Mouse (Mus musculus): Measurements from ENCODE around the gene Lonp1.
"Not testable (repeated sequence)": the region's sequence is repeated elsewhere in the genome, so short reads cannot be mapped to it uniquely, and the experiment has no call there.

Lonp1 gene

DNA sequence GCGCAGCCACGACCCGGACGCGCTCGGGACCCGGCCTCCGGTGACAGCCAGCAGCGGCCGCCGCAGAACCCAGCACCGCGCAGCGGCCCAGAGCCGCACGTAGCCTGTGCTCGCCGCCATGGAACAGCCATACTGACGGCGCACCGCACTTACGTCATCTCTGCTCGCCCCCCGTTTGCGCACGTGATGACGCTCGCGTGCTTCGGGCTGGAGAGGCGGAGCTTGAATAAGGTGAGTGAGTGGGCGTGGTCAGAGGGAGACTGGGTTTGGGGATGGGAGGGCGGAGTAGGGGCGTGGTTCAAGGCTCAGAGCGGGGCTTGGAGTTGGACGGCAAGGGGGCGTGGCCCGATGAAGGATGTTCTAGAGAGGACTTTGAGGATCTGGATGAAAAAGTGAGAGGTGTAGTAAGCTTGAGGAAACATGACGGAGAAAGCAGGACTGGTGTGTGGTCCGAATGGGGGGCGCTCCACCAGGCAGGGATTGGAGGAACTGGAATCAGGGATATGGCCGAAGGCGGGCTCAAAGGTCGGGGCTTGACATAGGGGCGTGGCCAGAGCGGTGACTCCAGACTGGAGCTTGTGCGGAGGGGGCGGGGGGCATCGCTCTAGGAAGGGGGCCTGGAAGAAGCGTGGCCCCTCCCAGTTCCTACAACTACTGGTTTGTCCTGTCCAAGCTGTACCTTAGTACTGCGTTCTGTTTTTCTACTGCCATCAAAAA lies at the start of gene Lonp1:
TSS of gene Lonp1 (minus strand) at position 134 of the 717 bp plus-strand sequence.
- peak; percentile 94 to 95 for DNase-seq

DNA sequence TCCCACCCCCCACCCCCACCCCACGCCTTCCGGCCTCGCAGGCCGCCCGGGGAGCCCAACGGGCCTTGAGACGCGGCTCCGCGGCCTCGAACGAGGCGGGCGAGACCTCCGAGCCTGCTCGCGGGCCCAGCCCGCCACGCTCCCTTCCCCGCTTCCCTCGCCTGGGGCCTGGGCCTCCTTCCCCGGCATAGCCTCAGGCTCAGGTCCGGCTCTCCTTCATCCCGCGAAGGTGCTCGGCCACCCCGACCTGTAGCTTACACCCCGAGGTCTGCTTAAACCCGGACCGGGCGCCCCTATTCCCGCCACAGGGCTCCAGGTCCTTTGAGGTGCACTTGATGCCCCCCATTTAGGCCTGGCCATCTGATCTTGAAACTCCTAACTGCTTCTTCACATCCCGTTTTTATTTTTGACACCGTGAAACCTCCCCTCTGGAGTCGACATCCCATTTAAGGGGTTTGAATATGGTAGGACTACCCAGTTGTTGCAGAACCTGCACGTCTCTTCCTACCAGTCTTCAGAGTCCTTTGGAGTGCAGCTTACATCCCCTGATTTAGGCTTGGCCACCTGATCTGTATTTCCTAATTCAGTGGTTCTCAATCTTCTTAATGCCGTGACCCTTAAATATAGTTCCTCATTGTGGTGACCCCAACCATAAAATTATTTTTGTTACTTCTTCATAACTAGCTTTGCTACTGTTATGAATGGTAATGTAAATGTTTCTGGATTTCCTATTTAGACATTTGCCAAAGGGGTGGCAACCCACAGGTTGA lies 47.1 kb upstream of the Lonp1 start:
- no peak for DNase-seq

DNA sequence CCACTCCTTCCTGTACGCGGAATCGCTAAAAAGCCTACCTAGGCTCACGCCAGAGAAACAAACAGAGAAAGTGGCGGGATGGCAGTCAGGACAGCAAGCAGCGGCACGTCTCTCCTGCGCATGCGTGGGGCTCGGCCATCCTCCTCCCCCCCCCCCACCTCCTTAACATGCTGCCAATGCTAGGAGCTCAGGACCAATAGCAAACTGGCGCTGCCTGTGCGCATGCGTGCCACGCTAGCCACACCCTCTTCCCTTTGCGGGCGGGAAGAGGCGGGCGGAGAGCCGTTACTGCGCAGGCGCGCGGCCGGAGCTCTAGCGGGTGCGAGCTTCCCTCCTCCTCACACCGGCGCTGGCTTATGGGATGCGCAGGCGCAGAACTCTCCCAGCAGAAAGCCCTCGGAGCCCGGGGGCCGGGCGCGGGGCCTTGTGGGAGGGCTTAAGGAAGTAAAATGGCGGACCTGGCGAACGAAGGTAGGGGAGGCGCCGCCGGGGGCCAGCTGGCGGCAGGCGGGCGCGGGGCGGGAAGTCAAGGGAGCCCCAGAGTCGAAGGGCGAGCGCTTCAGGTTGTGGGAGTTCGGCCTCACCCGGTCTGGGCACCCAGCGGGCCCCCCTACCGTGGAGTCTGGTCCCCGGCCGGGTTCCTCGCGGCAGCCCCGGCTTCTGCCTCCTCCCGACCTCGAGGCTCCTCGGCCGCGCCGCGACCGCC lies 46.4 kb upstream of the Lonp1 start, which contains the start of gene Ranbp3:
TSS of gene Ranbp3 (plus strand) at position 354 of the 706 bp plus-strand sequence.
- DNase-seq, result peak; percentile 99 to 100

DNA sequence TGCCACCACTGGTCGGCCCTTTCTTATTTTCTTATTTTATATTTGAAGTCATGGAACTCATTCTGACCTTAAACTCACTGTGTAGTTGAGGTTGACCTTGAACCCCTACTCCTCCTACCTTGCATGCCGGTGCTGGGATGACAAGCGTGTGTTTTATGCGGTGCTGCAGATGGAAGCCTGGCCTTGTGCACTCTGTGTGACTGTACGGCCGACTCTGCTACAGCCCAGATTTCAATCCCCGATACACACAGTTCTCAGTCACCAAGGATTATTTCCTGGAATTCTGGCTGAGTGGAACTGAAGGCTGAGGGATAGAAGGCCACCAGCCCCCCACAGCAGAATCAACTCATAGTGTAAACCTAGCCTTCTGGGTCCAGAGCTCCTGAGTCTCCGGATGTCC lies 43.1 kb upstream of the Lonp1 start:
- no peak for DNase-seq

DNA sequence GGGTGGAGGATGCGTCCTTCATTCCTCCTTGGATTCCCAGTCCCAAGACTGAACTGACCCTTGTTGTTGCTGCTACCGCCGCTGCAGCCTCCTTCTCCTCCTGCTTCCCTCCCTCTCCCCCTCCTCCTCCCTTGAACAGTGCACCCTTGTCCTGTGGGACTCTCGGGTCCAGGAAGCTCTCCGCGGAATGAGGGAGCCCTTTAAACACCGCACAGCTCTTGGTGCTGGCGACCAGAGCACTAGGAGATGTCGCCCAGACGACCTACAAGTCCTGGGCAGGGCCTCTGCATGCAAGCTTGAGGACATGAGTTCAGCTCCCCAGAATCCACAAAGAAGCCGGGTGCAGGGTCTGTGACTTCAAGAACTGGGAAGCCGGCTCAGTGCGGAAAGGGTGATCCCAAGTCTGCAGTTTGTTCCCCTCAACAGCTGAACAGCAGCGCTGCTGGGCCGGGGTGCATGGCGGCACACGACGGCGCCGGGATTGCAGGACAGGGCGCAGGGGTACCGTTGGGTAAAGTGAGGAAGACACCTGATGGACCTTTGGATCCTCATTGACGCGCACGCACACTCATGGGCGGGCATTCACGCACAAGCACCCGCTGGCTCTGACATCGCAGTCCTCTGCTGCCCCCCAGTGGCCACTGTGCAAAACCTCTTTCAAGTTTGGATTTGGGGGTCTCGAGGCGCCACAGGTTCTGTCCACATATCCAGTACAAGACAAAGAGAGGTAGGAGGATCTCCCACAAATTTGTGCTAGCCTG lies 41.9 kb upstream of the Lonp1 start:
- peak; percentile 80 to 83 for DNase-seq

DNA sequence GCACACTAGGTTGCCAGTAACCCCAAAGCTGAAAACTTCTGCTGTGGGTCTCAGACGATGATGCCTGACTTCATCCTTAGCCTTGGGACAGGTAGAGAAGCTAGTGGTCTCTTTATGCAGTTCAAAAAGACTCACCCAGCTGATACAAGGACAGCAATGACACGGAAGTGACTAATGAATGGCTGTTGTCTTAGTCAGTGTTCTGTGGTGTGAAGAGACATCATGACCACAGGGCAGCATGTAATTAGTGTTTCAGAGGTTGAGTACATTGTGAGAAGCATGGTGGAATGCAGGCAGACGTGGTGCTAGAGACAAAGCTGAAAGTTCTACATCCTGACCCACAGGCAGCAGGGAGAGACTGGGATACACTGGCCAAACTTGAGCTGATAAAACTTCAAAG lies 40.9 kb upstream of the Lonp1 start:
- DNase-seq, result no peak

DNA sequence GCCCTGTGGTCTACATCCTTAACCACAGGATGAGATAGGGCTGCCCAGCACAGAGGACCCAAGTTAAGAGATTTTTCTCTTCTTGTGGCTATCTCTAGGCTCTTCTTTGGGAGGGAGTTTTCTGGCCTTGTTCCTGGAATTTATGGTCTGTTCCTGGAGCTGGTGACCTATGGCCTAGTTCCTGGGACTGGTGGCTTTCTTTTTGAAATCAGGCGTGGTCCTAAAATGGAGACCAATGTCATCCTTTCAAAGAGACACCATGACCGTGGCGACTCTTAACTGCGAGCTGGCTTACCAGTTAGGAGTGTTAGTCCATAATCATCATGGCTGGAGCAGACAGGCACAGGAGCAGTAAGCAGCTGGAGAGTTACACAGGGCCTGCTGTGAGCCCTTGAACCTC lies 39.7 kb upstream of the Lonp1 start:
- DNase-seq, result no peak

DNA sequence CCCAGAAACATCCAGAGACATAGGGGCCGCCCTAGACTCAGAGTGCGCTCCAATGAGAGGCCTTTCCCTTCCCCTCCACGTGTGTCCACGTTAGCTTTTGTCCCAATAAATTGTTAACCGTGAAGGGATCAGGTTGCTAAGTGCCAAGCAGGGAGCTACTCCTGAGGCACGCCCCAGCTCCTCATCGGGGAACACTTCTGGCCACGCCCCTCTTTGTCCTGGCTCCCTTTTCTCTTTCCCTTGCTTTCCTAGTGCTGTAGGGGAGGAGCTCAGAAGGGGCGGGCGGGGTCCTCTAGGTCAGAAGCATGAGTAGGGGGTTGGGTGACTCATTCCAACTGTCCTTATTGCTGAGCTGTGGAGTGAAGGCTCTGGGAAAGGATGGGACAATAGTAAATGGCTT lies 37.6 kb upstream of the Lonp1 start:
- no peak for DNase-seq

DNA sequence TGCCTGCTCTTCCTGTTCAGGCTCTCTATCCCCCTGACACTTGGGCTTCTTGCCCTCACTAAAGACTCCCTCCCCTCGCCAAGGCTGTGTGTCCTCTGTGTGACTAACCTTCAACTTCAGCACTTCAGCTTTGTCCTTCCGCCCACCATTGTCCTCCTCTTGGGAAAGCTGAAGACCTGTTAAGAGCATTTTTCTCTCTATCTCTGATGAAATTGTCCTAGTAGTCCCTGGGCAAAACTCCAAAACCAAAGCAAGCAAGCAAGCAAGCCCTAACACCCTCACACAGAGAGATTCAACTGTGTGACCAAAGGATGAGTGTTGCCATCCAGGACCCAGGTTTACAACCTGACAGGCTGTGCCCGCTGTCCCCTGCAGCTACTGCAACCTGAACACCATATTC lies 37.0 kb upstream of the Lonp1 start:
- DNase-seq, result no peak

DNA sequence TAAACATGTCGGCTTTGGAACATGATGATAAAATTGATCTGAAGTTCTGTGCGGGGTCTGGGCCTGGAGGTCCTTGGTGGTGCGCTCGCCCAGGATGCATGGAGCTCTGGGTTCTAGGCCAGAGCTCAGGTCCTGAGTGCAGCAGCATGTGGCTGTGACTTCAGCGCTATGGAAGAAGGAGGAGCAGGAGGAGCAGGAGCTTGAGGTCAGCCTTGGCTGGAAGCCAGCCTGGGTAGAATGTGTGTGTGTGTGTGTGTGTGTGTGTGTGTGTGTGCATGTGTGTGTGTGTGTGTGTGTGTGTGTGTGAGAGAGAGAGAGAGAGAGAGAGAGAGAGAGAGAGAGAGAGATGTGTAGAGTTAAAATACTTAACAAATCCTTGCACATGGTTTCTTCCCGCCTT lies 29.5 kb upstream of the Lonp1 start:
- no peak for DNase-seq

DNA sequence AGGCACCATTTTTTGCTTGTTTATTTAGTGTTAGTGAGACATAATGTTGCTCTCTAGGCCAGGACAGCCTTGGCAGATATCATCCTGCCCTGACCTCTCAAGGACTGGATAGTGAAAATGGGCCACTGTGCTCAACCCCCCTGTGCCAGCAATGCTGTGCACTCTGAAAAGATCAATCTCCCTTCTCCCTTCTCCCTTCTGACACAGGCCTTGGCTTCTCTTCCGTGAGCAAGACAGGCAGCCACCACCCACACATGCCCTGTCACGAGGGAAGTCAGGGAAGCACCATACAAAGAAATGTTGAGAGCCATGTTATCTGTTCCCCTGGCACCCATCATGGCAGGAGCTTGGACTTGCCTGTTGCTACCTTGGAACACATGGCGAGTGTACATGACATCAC lies 28.6 kb upstream of the Lonp1 start:
- no peak for DNase-seq

DNA sequence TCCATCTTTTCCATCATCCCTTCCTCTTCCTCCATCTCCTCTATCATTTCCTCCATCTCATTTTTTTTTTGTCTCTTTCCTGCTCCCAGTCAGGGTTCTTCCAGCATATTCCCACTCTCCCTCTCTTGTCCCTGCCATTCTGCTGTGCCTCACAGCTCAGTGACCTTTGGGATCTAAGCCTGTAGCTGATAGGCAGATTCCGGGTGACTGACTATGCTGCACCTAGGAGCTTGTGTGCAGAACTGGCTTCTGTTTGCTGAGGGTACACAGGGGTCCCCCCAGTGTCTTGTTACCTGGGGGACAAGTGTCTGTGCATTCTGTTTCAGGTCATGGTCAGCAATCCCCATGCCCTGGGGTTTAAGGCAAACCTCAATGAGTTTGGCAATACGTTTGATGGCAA lies 28.1 kb upstream of the Lonp1 start:
- no peak for DNase-seq

DNA sequence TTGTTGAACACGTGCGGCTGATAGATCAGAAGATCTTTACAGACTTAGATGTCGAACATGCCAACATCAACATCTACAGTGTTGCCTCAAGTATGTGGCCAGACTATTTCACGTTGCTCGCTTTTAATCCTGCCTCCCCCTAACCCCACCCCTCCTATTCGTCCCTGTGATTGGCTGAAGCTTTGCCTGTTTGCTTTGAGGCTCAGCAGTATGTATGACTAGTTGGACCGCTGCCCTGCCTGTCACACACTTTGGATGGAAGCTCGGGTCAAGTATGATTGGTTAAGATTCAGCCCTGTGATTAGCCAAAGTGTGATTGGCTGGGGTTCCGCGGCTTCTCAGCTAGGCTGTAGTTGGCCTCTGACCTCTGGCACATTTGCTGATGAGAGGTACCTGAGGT lies 25.1 kb upstream of the Lonp1 start:
- no peak for DNase-seq

DNA sequence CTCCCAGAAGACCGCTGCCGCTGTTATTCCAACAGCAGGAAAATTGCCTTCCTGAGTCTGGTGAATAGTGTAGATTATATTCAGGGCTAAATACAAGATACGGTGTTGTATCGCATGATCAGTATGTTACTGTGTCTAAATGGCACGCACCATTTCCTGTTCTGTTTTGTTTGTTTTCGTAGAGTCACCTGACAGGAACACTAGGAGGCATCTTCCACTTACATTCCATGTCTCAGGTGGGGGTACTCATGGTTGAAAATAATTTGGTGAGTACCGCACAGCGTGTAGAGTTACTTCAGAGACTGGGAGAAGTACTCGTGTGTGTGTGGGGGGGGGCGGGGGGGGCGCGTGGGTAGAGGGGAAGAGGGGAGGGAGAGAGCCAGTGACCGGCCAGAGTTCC lies 20.9 kb upstream of the Lonp1 start:
- no peak for DNase-seq

DNA sequence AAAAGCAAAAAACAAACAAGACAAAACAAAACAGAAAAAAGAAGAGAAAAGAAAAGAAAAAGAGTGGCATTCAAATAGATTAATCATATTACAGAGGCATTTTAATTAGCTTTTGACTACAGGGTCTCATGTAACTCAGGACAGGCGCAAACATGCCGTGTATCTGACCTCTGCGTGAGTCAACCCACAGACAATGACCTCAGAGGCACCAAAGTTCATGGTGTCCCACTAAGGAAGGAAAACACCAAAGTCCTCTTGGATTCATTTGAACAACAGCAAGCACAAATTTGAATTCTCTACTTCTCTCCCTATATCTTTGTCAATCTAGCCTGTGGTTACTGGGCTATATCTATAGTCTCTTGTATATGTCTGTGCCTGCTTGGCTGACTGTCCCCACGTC lies 16.6 kb upstream of the Lonp1 start:
- no peak for DNase-seq

DNA sequence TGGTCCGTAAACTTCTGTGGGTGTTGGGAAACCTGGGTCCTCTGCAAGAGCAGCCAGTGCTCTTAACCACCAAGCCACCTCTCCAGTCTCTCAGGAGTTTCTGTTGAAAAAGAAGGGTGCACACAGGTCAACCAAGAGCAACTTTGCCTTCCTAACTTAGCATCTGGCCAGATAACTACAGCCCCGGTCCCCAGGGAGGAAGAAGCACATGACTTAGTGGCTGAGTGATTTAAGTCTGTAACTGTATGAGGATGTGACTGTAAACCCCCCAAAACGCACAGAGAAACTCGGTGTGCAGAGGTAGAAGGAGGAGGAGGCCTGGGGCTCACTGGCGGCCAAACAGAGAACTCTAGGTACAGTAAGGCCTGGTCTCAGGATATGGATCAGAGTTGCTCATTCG lies 7.3 kb upstream of the Lonp1 start:
- no peak for DNase-seq

DNA sequence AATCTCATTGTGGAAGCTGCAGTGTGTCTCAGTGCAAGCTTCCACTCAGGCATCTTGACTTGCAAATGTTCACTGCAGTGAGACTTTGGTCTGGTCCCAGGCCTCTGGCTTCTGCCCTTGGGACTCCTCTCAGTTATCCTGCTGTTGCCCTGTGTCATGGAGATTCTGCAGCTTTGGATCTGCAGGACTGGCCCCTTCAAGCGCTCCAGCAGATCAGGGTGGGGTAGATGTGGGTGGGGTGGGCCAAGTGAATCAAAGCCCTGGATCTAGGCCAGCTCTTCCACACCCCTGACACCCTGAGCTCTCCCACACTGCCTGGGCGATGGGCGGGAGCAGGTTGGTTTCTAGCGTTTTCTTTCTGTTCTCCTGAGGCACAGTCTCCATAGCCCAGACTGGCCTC lies 5.1 kb upstream of the Lonp1 start:
- no peak for DNase-seq

DNA sequence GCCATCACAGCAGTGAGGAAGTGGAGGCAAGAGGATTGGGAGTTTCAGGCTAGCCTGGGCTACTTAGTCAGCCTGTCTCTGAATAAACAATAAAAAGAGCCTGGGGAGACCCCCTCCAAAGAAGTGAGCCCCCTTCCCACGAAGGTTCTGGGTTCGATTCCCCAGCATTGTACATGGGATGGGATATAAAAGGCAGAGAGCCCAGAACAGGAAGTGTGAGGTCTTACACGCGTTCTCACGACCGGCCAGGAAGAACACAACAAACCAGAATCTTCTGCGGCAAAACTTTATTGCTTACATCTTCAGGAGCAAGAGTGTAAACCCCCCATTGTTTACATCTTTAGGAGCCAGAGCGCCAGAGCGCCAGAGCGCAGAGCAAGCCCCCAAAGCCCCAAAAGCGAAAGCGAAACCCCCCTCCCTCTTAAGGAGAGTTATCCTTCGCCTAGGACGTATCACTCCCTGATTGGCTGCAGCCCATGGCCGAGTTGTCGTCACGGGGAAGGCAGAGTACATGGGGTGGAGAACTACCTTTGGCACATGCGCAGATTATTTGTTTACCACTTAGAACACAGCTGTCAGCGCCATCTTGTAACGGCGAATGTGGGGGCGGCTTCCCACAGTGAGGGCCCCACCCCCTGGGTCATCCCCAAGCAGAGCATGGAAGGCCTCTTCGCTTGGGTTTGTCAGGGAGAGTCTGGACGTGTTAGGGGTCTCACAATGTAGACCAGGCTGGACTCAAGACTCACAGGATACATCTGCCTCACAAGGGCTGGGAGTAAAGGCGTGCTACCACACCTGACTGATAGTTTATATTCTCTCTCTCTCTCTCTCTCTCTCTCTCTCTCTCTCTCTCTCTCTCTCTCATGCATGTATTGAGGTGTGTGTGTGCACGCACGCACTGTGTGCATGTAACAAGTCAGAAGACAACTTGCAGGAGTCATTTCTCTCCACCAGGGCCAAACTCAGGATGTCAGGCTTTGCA lies 3.4 kb upstream of the Lonp1 start:
- not testable (repeated sequence) for DNase-seq

DNA sequence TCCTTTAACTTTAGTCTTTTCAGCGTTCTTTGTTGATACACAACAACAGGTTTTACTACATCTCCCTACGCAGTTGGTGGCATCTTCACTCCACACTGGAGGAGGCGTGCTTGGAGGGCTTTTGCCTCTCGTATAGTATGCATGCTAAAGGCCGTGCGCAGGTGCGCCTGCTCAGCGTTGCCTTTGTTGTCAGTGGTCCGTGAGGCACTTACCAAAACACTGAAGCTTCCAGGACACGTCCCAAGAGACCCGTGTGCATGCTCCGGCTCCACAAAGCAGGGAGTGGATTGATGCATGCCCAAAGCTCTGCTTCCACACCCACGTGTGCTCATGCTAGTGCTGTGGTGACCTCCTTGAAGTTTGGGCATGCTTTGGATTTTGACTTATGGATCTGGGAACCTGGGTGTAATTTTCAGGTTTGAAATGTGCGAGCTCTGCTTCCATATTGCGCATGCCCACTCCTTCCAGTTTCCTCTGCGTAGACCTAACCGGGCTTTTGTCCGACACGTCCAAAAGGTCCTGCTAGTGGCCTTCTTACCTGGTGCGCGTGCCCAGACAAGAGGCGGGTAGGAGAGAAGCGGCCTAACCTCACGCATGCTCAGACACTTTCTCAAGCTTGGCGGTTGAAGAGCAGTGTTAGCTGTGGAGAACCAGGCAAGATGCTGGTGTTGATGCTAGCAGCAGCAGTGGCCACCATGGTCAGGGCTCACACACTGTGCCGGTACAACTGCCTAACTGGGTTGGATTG lies 1.0 kb upstream of the Lonp1 start, which contains the start of gene Catsperd:
TSS of gene Catsperd (plus strand) at position 614 of the 748 bp plus-strand sequence.
- DNase-seq, result peak in 1 of 2 experiments; percentile 25

DNA sequence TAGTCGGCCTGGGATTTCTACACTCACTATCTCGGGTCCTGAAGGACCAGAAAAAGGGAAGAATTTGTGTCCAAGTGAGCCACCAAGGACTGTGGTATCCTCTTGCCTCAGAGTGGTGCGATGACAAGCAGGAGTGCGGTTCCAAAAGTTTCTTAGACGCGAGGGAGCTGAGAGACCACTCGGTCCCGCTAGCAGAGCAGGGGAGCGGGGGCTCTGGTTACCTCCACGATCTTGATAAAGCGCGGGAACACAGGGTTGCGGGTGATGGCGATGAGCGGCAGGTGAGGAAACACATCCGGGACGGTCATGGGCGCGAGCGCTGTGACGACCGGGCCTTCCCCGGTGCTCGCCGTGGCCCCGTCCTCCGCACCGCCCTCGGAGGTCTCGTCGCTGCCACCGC lies 427 bp downstream of the Lonp1 start:
- no peak for DNase-seq

DNA sequence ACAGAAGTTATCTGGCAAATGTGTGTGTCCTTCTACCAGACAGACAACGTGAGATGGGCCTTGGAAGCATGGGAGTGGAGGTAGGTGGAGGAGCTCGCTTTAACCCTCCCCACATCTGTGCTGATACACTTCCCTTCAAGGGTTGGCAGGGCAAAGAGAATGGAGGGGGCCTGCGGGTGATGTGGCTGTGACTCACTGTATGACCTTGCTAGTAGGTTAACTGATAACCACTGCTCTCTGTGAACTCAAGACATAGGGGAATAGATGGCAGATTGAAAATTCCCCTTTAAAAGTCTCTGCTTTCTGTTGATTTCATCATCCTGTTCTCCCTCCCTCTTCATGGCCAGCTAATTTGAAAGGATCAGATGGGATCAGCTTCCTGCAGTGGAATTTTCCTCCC lies 1.2 kb downstream of the Lonp1 start:
- DNase-seq, result no peak
